ENCODE assay signal across 17 mouse cellular contexts in genomic region chr15:56956356-56956755, GRCm38 (mm10).
"Had no signal": no experiment of that assay in that cellular context is flagged by ENCODE, and none has a peak within 500 bp of the region (broad histone marks: within the 10 kb centered on the region; RNA-seq: fewer than 3 reads in every experiment).

No protein-coding gene starts in this region.

- H3K9me3 ChIP-seq: liver, embryonic 15.5 days; neural tube, embryonic 15.5 days had no signal

- H3K27ac ChIP-seq: left cerebral cortex, adult 2 months; liver, embryonic 15.5 days; midbrain, embryonic 10.5 days; neural tube, embryonic 15.5 days had no signal

- H3K4me3 ChIP-seq: left cerebral cortex, adult 2 months; liver, embryonic 15.5 days; midbrain, embryonic 10.5 days; myocyte; neural tube, embryonic 15.5 days had no signal

- H3K4me1 ChIP-seq: liver, embryonic 15.5 days; midbrain, embryonic 10.5 days; neural tube, embryonic 15.5 days had no signal

- H3K9ac ChIP-seq: liver, embryonic 15.5 days; lung, embryonic 14.5 days; neural tube, embryonic 15.5 days had no signal

- DNase-seq: kidney, adult 18-20 months; kidney, postnatal 10 days; lung, embryonic 14.5 days; lung, postnatal 10 days; lung, postnatal 4 days; midbrain, embryonic 14.5 days; right cerebral cortex, adult 18-20 months; right cerebral cortex, postnatal 25 days; spleen, adult 18-20 months; thymus, adult 18-20 months; thymus, postnatal 14 days had no signal

- H3K27me3 ChIP-seq: liver, embryonic 15.5 days; neural tube, embryonic 15.5 days had no signal

- H3K36me3 ChIP-seq: liver, embryonic 15.5 days; midbrain, embryonic 10.5 days; neural tube, embryonic 15.5 days had no signal

- H3K4me2 ChIP-seq: liver, embryonic 11.5 days; liver, embryonic 15.5 days; lung, embryonic 14.5 days; neural tube, embryonic 15.5 days had no signal
